Mouse (Mus musculus): ENCODE results near the gene Rhno1. TPM values are rescaled to one million over a fixed set of nuclear protein-coding genes. Genes with fewer than 3 reads are reported as not detected.

The Rhno1 gene
- polyA plus RNA-seq, 1 experiment = 12.2 TPM

GRCm38 (mm10) chr6:128345623-128346022 is 17.1 kb downstream of the Rhno1 start:
- Histone ChIP-seq H3K27ac (ENCODE audit: insufficient read depth, low read length) (no peak overlapping the region), H3K4me1 (ENCODE audit: control insufficient read depth, insufficient read depth, low read length) (peaks cover 8% of the 10 kb centered on the region), H3K4me3 (ENCODE audit: insufficient read depth, low read length) (no peak overlapping the region)

GRCm38 (mm10) chr6:128341956-128342723 is 20.6 kb downstream of the Rhno1 start:
- no peak overlapping the region for H3K27ac ChIP-seq (ENCODE audit: insufficient read depth, low read length)
- TF ChIP-seq CTCF (IDR thresholded peaks at IDR 0.05; ENCODE audit: extremely low read depth, insufficient read depth, low read length) (no peak), POLR2A (IDR thresholded peaks at IDR 0.05; ENCODE audit: extremely low read depth, insufficient read depth, low read length) (no peak)
- H3K4me3 ChIP-seq (ENCODE audit: insufficient read depth, low read length) = no peak overlapping the region
- H3K4me1 ChIP-seq (ENCODE audit: control insufficient read depth, insufficient read depth, low read length) = peaks cover 6% of the 10 kb centered on the region

More at GRCm38 (mm10) chr6:128345623-128346022, 17.1 kb downstream of the Rhno1 start:
- TF ChIP-seq CTCF (IDR thresholded peaks at IDR 0.05; ENCODE audit: extremely low read depth, insufficient read depth, low read length) = no peak

GRCm38 (mm10) chr6:128338876-128339275 is 23.8 kb downstream of the Rhno1 start:
- TF ChIP-seq CTCF (IDR thresholded peaks at IDR 0.05; ENCODE audit: extremely low read depth, insufficient read depth, low read length) (no peak), POLR2A (IDR thresholded peaks at IDR 0.05; ENCODE audit: extremely low read depth, insufficient read depth, low read length) (no peak)
- no peak overlapping the region for H3K27ac ChIP-seq (ENCODE audit: insufficient read depth, low read length)
- H3K4me3 ChIP-seq (ENCODE audit: insufficient read depth, low read length) = no peak overlapping the region
- H3K4me1 ChIP-seq (ENCODE audit: control insufficient read depth, insufficient read depth, low read length) = peaks cover 4% of the 10 kb centered on the region

GRCm38 (mm10) chr6:128337467-128337866 is 25.2 kb downstream of the Rhno1 start:
- Histone ChIP-seq H3K4me1 (ENCODE audit: control insufficient read depth, insufficient read depth, low read length) (peaks cover 4% of the 10 kb centered on the region), H3K27ac (ENCODE audit: insufficient read depth, low read length) (no peak overlapping the region), H3K4me3 (ENCODE audit: insufficient read depth, low read length) (no peak overlapping the region)
- TF ChIP-seq CTCF (IDR thresholded peaks at IDR 0.05; ENCODE audit: extremely low read depth, insufficient read depth, low read length) = no peak
- TF ChIP-seq POLR2A (IDR thresholded peaks at IDR 0.05; ENCODE audit: extremely low read depth, insufficient read depth, low read length) = no peak

DNA sequence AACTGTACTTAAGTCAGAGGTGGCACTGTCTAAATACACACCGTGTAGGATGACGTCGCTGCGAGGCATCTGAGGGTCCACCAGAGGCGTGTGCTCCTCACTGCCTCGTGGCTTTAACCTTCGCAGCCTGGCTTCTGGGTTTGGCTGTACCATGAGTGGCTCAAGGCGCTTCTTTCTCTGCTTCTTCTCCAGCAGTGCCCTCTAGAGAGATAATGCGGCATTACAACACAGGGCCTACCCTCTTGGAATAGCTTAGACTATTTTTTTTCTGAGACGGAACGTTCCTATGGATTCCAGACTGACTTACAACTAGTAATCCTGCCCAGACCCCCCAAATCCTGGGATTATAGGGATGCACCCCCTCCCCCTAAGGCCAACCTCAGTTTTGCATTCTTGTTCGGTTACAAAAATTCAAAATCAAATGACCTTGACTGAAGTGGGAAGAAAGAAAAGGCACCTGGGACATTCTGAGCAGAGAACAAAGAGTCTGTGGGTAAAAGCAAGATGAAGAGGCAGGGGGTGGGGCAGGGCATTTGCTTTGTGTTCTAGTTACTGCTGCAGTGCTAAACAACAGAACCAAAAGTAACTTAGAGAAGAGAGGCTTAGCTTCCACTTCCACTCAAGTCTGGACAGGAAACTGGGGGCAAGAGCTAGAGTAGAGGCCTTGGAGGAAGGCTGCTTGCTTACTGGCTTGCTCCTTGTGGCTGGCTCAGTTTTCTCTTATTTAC is 28.1 kb downstream of the Rhno1 start:
- H3K4me3 ChIP-seq (ENCODE audit: insufficient read depth, low read length) = no peak overlapping the region
- H3K27ac ChIP-seq (ENCODE audit: insufficient read depth, low read length) = no peak overlapping the region
- peaks cover 2% of the 10 kb centered on the region; the same call in 1 of the 2 replicates for H3K4me1 ChIP-seq (ENCODE audit: control insufficient read depth, insufficient read depth, low read length)
- TF ChIP-seq POLR2A (IDR thresholded peaks at IDR 0.05; ENCODE audit: extremely low read depth, insufficient read depth, low read length) = no peak
- peak; percentile 63 for TF ChIP-seq CTCF (IDR thresholded peaks at IDR 0.05; ENCODE audit: extremely low read depth, insufficient read depth, low read length)

- no peak overlapping the region for H3K27ac ChIP-seq (ENCODE audit: insufficient read depth, low read length)
- TF ChIP-seq CTCF (IDR thresholded peaks at IDR 0.05; ENCODE audit: extremely low read depth, insufficient read depth, low read length) (peak; percentile 47), POLR2A (IDR thresholded peaks at IDR 0.05; ENCODE audit: extremely low read depth, insufficient read depth, low read length) (no peak)
- no peak overlapping the region for H3K4me3 ChIP-seq (ENCODE audit: insufficient read depth, low read length)
- no peaks in the 10 kb centered on the region for H3K4me1 ChIP-seq (ENCODE audit: control insufficient read depth, insufficient read depth, low read length)
These were observed 44.4 kb downstream of the Rhno1 start for GRCm38 (mm10) chr6:128318317-128318716.

GRCm38 (mm10) chr6:128315597-128315996 is 47.1 kb downstream of the Rhno1 start:
- TF ChIP-seq POLR2A (IDR thresholded peaks at IDR 0.05; ENCODE audit: extremely low read depth, insufficient read depth, low read length) (no peak), CTCF (IDR thresholded peaks at IDR 0.05; ENCODE audit: extremely low read depth, insufficient read depth, low read length) (no peak)
- Histone ChIP-seq H3K27ac (ENCODE audit: insufficient read depth, low read length) (no peak overlapping the region), H3K4me1 (ENCODE audit: control insufficient read depth, insufficient read depth, low read length) (no peaks in the 10 kb centered on the region), H3K4me3 (ENCODE audit: insufficient read depth, low read length) (no peak overlapping the region)

GRCm38 (mm10) chr6:128314796-128315195 is 47.9 kb downstream of the Rhno1 start:
- H3K27ac ChIP-seq (ENCODE audit: insufficient read depth, low read length) = no peak overlapping the region
- TF ChIP-seq POLR2A (IDR thresholded peaks at IDR 0.05; ENCODE audit: extremely low read depth, insufficient read depth, low read length) (no peak), CTCF (IDR thresholded peaks at IDR 0.05; ENCODE audit: extremely low read depth, insufficient read depth, low read length) (no peak)
- no peak overlapping the region for H3K4me3 ChIP-seq (ENCODE audit: insufficient read depth, low read length)
- no peaks in the 10 kb centered on the region for H3K4me1 ChIP-seq (ENCODE audit: control insufficient read depth, insufficient read depth, low read length)

- peak; percentile 62 for TF ChIP-seq CTCF (IDR thresholded peaks at IDR 0.05; ENCODE audit: extremely low read depth, insufficient read depth, low read length)
- no peak for TF ChIP-seq POLR2A (IDR thresholded peaks at IDR 0.05; ENCODE audit: extremely low read depth, insufficient read depth, low read length)
- Histone ChIP-seq H3K4me3 (ENCODE audit: insufficient read depth, low read length) (no peak overlapping the region), H3K4me1 (ENCODE audit: control insufficient read depth, insufficient read depth, low read length) (no peaks in the 10 kb centered on the region), H3K27ac (ENCODE audit: insufficient read depth, low read length) (no peak overlapping the region)
These were observed 54.4 kb downstream of the Rhno1 start for GRCm38 (mm10) chr6:128308311-128308710.

Other genes starting within 250 kb of the Rhno1 start
- 49.2 and 55.5 TPM in 2 replicates for gene Tspan9, start 219.3 kb downstream of the Rhno1 start, polyA plus RNA-seq (2012; rRNA removed)
- gene Tead4, start 62.1 kb downstream of the Rhno1 start, polyA plus RNA-seq (2012; rRNA removed) = 0.42 and 0.63 TPM in 2 replicates
- 27.2 and 27.8 TPM in 2 replicates for gene Tulp3, start 7.1 kb downstream of the Rhno1 start, polyA plus RNA-seq (2012; rRNA removed)
- gene Foxm1, start 56 bp upstream of the Rhno1 start, polyA plus RNA-seq (2012; rRNA removed) = 1.7 and 2.5 TPM in 2 replicates
- 2.8 and 4.3 TPM in 2 replicates for gene Tex52, start 12.5 kb upstream of the Rhno1 start, polyA plus RNA-seq (2012; rRNA removed)
- gene Gm44596, start 12.6 kb upstream of the Rhno1 start, polyA plus RNA-seq (2012; rRNA removed) = 0.40 TPM in 1 of 2 replicates, not detected in the other
- gene Nrip2, start 36.4 kb upstream of the Rhno1 start, polyA plus RNA-seq (2012; rRNA removed) = 16.1 and 19.5 TPM in 2 replicates
- gene Itfg2, start 62.0 kb upstream of the Rhno1 start, polyA plus RNA-seq (2012; rRNA removed) = 17.9 and 19.3 TPM in 2 replicates
- 116 and 118 TPM in 2 replicates for gene Fkbp4, start 75.8 kb upstream of the Rhno1 start, polyA plus RNA-seq (2012; rRNA removed)
- gene Pzp, start 163.8 kb upstream of the Rhno1 start, polyA plus RNA-seq (2012; rRNA removed) = 0.04 TPM in 1 of 2 replicates, not detected in the other
- gene A2ml1, start 218.7 kb upstream of the Rhno1 start, polyA plus RNA-seq (2012; rRNA removed) = 30.6 and 32.4 TPM in 2 replicates

All from cortical plate, adult 2 months (tissue).